Mouse (Mus musculus) Patski (cell line): ENCODE measurements around the gene Wrap73. TPM values are rescaled to one million over a fixed set of nuclear protein-coding genes. Genes with fewer than 3 reads are reported as not detected.

ENCODE experiments used
- ATAC-seq: fragments of 100-300 bp; one replicate; pipeline ENCODE4 v1.8.0; 2021
- CTCF ChIA-PET: fragments of 350-600 bp; sonication (Branson Sonifier 250); formaldehyde crosslinking; loops from one replicate; lab custom pipeline; 2022; ENCODE audit warnings: inconsistent platforms; lab: Charles Lee
- POLR2A ChIA-PET: fragments of 350-600 bp; sonication (Branson Sonifier 250); formaldehyde crosslinking; loops from one replicate; lab custom pipeline; 2022; ENCODE audit warnings: antibody characterized with exemption, inconsistent platforms; lab: Charles Lee
- DNase-seq: peaks from one replicate; pipeline ENCODE4 v3.0.0-alpha.2; 2011; ENCODE audit warnings: low read depth, low spot score
- H3K27me3 ChIP-seq: fragments of 371-371 bp; one replicate; pipeline ENCODE4 v1.5.1; 2021
- CTCF ChIP-seq: fragments of 100-300 bp; IDR thresholded peaks from one replicate; pipeline ENCODE4 v1.5.1; 2021
- in situ Hi-C: fragments of 300-500 bp; cut with MboI; formaldehyde crosslinking; loops from 3 replicates; pipeline ENCODE4 v1.11.1; 2018; ENCODE audit warnings: low pct_unique_long_range_greater_than_20kb, mixed read lengths
- polyA plus RNA-seq: library from polyadenylated mRNA; unstranded; gene quantifications from one replicate; pipeline ENCODE4 v1.2.3, GENCODE M21; 2021

Gene Wrap73
- polyA plus RNA-seq, 1 experiment from 2014 or later: 15.9 TPM

- no peak for DNase-seq
- no peak for ATAC-seq
- CTCF ChIA-PET: no interaction called here
- in situ Hi-C loops: no loop called here
- POLR2A ChIA-PET: no interaction called here
- no peak for TF ChIP-seq CTCF
- peaks cover 6% of the 10 kb centered on the region for H3K27me3 ChIP-seq
Measured at GRCm38 (mm10) chr4:154139671-154140181, 2.4 kb upstream of the Wrap73 start.

- DNase-seq: no peak
- in situ Hi-C loops: no loop called here
- no peak for TF ChIP-seq CTCF
- ChIA-PET POLR2A (no interaction called here), CTCF (no interaction called here)
- H3K27me3 ChIP-seq: peaks cover 6% of the 10 kb centered on the region
- no peak for ATAC-seq
Measured at GRCm38 (mm10) chr4:154140182-154140212, 2.2 kb upstream of the Wrap73 start, which contains the start of gene Trp73. TSS of gene Trp73 (minus strand) at chr4:154140208.

- CTCF ChIA-PET: no interaction called here
- DNase-seq: no peak
- peaks cover 6% of the 10 kb centered on the region for H3K27me3 ChIP-seq
- POLR2A ChIA-PET: no interaction called here
- no peak for ATAC-seq
- TF ChIP-seq CTCF: no peak
- in situ Hi-C loops: no loop called here
Measured at GRCm38 (mm10) chr4:154140213-154141008, 1.8 kb upstream of the Wrap73 start.

GRCm38 (mm10) chr4:154141009-154141867 is 934 bp upstream of the Wrap73 start:
- no peak for TF ChIP-seq CTCF
- CTCF ChIA-PET: interaction anchor here (0.7 kb wide), 1 partner anchor 36 kb away, joined by 3 read pairs; no protein-coding TSS in a partner anchor
- peaks cover 6% of the 10 kb centered on the region for H3K27me3 ChIP-seq
- ATAC-seq (no peak), DNase-seq (no peak)
- POLR2A ChIA-PET: no interaction called here
- in situ Hi-C loops: no loop called here

- DNase-seq: no peak
- in situ Hi-C loops: no loop called here
- ChIA-PET CTCF (no interaction called here), POLR2A (no interaction called here)
- ATAC-seq: no peak
- H3K27me3 ChIP-seq: peaks cover 6% of the 10 kb centered on the region
- TF ChIP-seq CTCF: no peak
Measured at GRCm38 (mm10) chr4:154144712-154145111, 2.5 kb downstream of the Wrap73 start.

- DNase-seq: no peak
- ChIA-PET POLR2A (no interaction called here), CTCF (no interaction called here)
- in situ Hi-C loops: no loop called here
- no peaks in the 10 kb centered on the region for H3K27me3 ChIP-seq
- no peak for TF ChIP-seq CTCF
- no peak for ATAC-seq
Measured at GRCm38 (mm10) chr4:154146342-154146741, 4.2 kb downstream of the Wrap73 start.

GRCm38 (mm10) chr4:154154104-154154503 is 11.9 kb downstream of the Wrap73 start:
- POLR2A ChIA-PET: no interaction called here
- no peak for TF ChIP-seq CTCF
- DNase-seq: no peak
- H3K27me3 ChIP-seq: no peaks in the 10 kb centered on the region
- no peak for ATAC-seq
- CTCF ChIA-PET: interaction anchor here (0.7 to 1.0 kb wide), 2 partner anchors 10 to 89 kb away, joined by 3 read pairs; no protein-coding TSS in a partner anchor
- in situ Hi-C loops: no loop called here

- CTCF ChIA-PET: no interaction called here
- DNase-seq (no peak), ATAC-seq (no peak)
Measured at GRCm38 (mm10) chr4:154156050-154156449, 13.9 kb downstream of the Wrap73 start.

GRCm38 (mm10) chr4:154157970-154158662 is 15.9 kb downstream of the Wrap73 start:
- no peak for DNase-seq

More at GRCm38 (mm10) chr4:154156050-154156449, 13.9 kb downstream of the Wrap73 start:
- POLR2A ChIA-PET: no interaction called here
- no peak for TF ChIP-seq CTCF
- H3K27me3 ChIP-seq: no peaks in the 10 kb centered on the region
- in situ Hi-C loops: no loop called here

GRCm38 (mm10) chr4:154159002-154159401 is 16.8 kb downstream of the Wrap73 start:
- DNase-seq (no peak), ATAC-seq (no peak)
- ChIA-PET POLR2A (no interaction called here), CTCF (no interaction called here)
- no peaks in the 10 kb centered on the region for H3K27me3 ChIP-seq
- in situ Hi-C loops: no loop called here
- TF ChIP-seq CTCF: no peak

More at GRCm38 (mm10) chr4:154157970-154158662, 15.9 kb downstream of the Wrap73 start:
- POLR2A ChIA-PET: interaction anchor here (0.6 kb wide), 1 partner anchor 10 kb away, joined by 3 read pairs; no protein-coding TSS in a partner anchor
- in situ Hi-C loops: no loop called here
- H3K27me3 ChIP-seq: no peaks in the 10 kb centered on the region
- TF ChIP-seq CTCF: no peak
- ATAC-seq: no peak
- CTCF ChIA-PET: interaction anchor here (1.1 kb wide), 1 partner anchor 120 kb away, joined by 3 read pairs; no protein-coding TSS in a partner anchor
